Mouse (Mus musculus): Measurements from ENCODE around the gene Mllt10. TPM values are rescaled to one million over a fixed set of nuclear protein-coding genes. Genes with fewer than 3 reads are reported as not detected.
"Not testable (repeated sequence)": the region's sequence is repeated elsewhere in the genome, so short reads cannot be mapped to it uniquely, and the experiment has no call there.

The Mllt10 gene
- polyA plus RNA-seq, 1 experiment from 2014 or later = 50.0 TPM

DNA sequence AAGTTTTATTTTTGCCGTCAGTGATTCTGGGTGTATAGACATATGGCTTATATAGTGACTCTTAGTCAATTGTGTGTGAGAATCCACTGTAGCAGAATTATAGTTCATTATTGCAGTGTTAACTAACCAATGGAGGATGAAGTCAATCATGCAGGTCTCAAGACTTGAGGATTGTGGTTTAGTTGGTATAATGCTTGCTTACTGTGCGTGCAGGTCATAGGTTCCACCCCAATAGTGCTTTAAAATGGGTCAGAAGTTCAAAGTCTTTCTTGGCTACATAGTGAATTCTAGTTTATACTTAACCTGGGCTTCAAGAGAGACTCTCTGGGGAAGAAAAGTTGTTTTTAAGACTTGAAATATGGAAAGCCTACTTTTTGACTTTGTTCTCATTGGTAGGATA lies 16.9 kb downstream of the Mllt10 start:
- ATAC-seq (ENCODE audit: low FRiP score, low read depth) = no peak

GRCm38 (mm10) chr2:18080182-18080860 lies 25.3 kb downstream of the Mllt10 start:
- ATAC-seq (ENCODE audit: low FRiP score, low read depth) = no peak
- WGBS = 95% methylated on average over 2 of the region's 2 CpGs
- peaks cover 27% of the 10 kb centered on the region for H3K36me3 ChIP-seq
- H3K4me1 ChIP-seq (replicated peaks) = no peaks in the 10 kb centered on the region
- H3K9me3 ChIP-seq = no peaks in the 10 kb centered on the region
- H3K27ac ChIP-seq (replicated peaks) = no peak overlapping the region
- no peak overlapping the region for H3K4me3 ChIP-seq
- no peaks in the 10 kb centered on the region for H3K27me3 ChIP-seq
- no peak overlapping the region for H3K9ac ChIP-seq
- no peak overlapping the region for H3K4me2 ChIP-seq

More for the DNA sequence above, 16.9 kb downstream of the Mllt10 start:
- no peak overlapping the region for H3K9ac ChIP-seq
- no peaks in the 10 kb centered on the region for H3K27me3 ChIP-seq
- 89% methylated on average over 2 of the region's 2 CpGs for WGBS
- H3K36me3 ChIP-seq = peaks cover 12% of the 10 kb centered on the region
- H3K4me2 ChIP-seq = no peak overlapping the region
- H3K27ac ChIP-seq (replicated peaks) = no peak overlapping the region
- no peak overlapping the region for H3K4me3 ChIP-seq
- H3K9me3 ChIP-seq = no peaks in the 10 kb centered on the region
- H3K4me1 ChIP-seq (replicated peaks) = no peaks in the 10 kb centered on the region

DNA sequence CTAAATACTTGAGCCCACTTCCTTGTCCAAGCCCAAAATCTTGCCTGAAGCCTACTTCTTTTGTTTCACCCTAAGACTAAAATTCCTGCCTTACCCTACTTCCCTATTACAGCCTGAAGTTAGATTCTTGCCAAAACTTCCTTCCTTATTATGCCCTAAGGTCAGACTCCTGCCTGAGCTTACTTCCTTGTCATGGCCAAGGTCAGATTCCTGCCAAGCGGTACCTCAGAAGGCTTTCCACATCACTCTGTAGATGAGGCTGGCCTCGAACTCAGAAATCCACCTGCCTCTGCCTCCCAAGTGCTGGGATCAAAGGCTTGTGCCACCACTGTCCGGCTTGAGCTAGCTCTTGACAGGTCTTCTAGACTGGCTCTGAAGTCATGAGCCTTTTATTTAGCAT lies 32.7 kb downstream of the Mllt10 start:
- H3K27me3 ChIP-seq; ATAC-seq (ENCODE audit: low FRiP score, low read depth); H3K9me3 ChIP-seq; H3K4me3 ChIP-seq; H3K27ac ChIP-seq (replicated peaks); H3K9ac ChIP-seq; H3K4me1 ChIP-seq (replicated peaks); H3K4me2 ChIP-seq: not testable (repeated sequence)
- whole genome bisulfite sequencing = 91% methylated on average over 3 of the region's 3 CpGs
- H3K36me3 ChIP-seq = peaks cover 41% of the 10 kb centered on the region

DNA sequence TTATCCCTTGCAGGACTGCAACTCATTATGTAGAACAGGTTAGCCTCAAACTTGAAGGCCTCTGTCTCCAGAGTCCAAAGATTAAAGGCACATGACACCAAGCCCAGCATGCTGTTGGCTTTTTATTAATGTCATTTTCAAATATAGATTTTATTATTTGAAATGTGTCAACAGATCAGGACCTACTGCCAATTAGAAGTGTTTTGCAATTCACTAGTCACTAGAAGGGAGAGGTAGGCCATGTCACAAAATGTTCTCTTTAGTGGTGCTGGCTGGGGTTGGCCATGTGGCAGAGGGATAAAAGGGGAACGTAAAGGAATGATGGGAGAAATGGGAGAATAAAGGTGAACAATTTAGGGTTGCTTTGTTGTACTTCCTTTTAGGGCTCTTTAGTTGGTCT lies 38.8 kb downstream of the Mllt10 start:
- Histone ChIP-seq H3K4me3 (no peak overlapping the region), H3K4me1 (replicated peaks) (no peaks in the 10 kb centered on the region), H3K4me2 (no peak overlapping the region), H3K27me3 (no peaks in the 10 kb centered on the region), H3K9me3 (no peaks in the 10 kb centered on the region), H3K9ac (no peak overlapping the region), H3K27ac (replicated peaks) (no peak overlapping the region), H3K36me3 (peaks cover 19% of the 10 kb centered on the region)
- 84% methylated on average over 1 of the region's 1 CpGs for WGBS
- ATAC-seq (ENCODE audit: low FRiP score, low read depth) = no peak

DNA sequence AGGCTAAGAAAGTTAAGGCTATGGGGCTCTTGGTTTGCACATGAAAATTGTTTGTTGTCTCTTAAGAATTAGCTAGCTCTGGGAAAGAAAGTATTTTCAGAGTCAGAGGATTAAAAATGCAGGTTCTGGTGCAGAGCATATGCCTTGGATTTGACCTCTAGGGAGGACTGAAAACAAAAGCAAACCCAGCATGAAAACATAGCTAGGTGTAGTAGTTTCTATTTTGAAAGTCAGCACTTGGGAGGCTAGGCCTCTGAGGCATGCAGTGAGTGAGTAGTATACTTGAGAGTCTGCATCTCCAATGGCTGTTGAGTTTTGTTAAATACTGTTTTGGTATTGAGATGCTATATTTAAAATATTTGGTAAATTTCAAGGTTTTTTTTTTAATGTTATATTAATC lies 39.3 kb downstream of the Mllt10 start:
- no peak for ATAC-seq (ENCODE audit: low FRiP score, low read depth)
- no peak overlapping the region for H3K27ac ChIP-seq (replicated peaks)
- H3K9me3 ChIP-seq = no peaks in the 10 kb centered on the region
- peaks cover 20% of the 10 kb centered on the region for H3K36me3 ChIP-seq
- H3K4me3 ChIP-seq = no peak overlapping the region
- H3K4me1 ChIP-seq (replicated peaks) = no peaks in the 10 kb centered on the region
- H3K4me2 ChIP-seq = no peak overlapping the region
- no peak overlapping the region for H3K9ac ChIP-seq
- no peaks in the 10 kb centered on the region for H3K27me3 ChIP-seq

DNA sequence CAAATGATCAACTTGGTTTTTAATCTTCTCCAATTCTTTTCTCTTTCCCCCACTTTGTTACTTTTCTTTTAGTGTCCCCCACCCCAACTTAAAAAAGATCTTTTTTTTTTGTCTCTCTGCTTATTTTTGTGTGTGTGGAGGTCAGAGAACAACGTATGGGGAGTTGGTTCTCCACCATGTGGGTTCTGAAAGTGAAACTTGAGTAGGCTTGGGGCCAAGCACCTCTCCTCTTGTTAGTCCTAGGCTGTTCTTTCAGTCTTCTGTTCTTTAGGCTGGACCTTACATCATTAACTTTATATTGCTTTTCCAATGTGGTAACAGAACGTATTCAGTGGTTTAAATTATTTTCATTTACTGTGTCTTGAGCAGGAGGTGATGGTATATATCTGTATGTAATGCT lies 40.8 kb downstream of the Mllt10 start:
- H3K4me1 ChIP-seq (replicated peaks) = no peaks in the 10 kb centered on the region
- no peak overlapping the region for H3K4me3 ChIP-seq
- H3K9ac ChIP-seq = no peak overlapping the region
- H3K27me3 ChIP-seq = no peaks in the 10 kb centered on the region
- WGBS = 73% methylated on average over 2 of the region's 2 CpGs
- H3K4me2 ChIP-seq = no peak overlapping the region
- H3K9me3 ChIP-seq = no peaks in the 10 kb centered on the region
- no peak overlapping the region for H3K27ac ChIP-seq (replicated peaks)
- H3K36me3 ChIP-seq = peaks cover 22% of the 10 kb centered on the region
- no peak for ATAC-seq (ENCODE audit: low FRiP score, low read depth)

- Histone ChIP-seq H3K4me3 (no peak overlapping the region), H3K4me2 (no peak overlapping the region), H3K4me1 (replicated peaks) (no peaks in the 10 kb centered on the region), H3K9ac (no peak overlapping the region), H3K27ac (replicated peaks) (no peak overlapping the region), H3K36me3 (peaks cover 29% of the 10 kb centered on the region), H3K27me3 (no peaks in the 10 kb centered on the region), H3K9me3 (no peaks in the 10 kb centered on the region)
- ATAC-seq (ENCODE audit: low FRiP score, low read depth) = no peak
- WGBS = 96% methylated on average over 2 of the region's 2 CpGs
These were observed 45.9 kb downstream of the Mllt10 start for GRCm38 (mm10) chr2:18100914-18101313.

DNA sequence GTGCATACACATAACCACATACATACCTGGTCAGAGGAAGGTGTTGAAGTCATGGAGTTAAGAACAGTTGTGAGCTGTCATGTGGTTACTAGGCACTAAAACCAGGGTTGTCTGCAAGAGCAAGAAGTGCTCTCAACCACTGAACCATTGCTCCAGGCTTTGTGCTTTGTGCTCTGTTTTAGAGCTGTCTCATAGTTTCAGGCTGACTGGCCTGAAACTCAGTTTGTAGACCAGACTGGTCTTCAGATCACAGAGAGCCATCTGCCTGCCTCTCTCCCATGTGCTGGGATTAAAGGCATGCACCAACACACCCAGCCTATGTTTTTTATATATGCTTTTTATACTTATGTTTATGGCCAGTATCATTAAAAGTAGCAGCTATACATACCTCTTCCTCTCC lies 52.5 kb downstream of the Mllt10 start:
- H3K4me1 ChIP-seq (replicated peaks) = no peaks in the 10 kb centered on the region
- no peak overlapping the region for H3K27ac ChIP-seq (replicated peaks)
- H3K4me3 ChIP-seq = no peak overlapping the region
- no peak overlapping the region for H3K4me2 ChIP-seq
- no peak for ATAC-seq (ENCODE audit: low FRiP score, low read depth)
- H3K9me3 ChIP-seq = no peaks in the 10 kb centered on the region
- H3K27me3 ChIP-seq = no peaks in the 10 kb centered on the region
- peaks cover 7% of the 10 kb centered on the region; the same call in 1 of the 2 replicates for H3K36me3 ChIP-seq
- H3K9ac ChIP-seq = no peak overlapping the region

GRCm38 (mm10) chr2:18108214-18108613 lies 53.2 kb downstream of the Mllt10 start:
- Histone ChIP-seq H3K36me3 (peaks cover 7% of the 10 kb centered on the region; the same call in 1 of the 2 replicates), H3K4me2 (no peak overlapping the region), H3K9me3 (no peaks in the 10 kb centered on the region), H3K27me3 (no peaks in the 10 kb centered on the region), H3K4me3 (no peak overlapping the region), H3K27ac (replicated peaks) (no peak overlapping the region), H3K4me1 (replicated peaks) (no peaks in the 10 kb centered on the region), H3K9ac (no peak overlapping the region)
- no peak for ATAC-seq (ENCODE audit: low FRiP score, low read depth)
- WGBS = 87% methylated on average over 3 of the region's 3 CpGs

- Histone ChIP-seq H3K4me3 (no peak overlapping the region), H3K4me2 (no peak overlapping the region), H3K4me1 (replicated peaks) (no peaks in the 10 kb centered on the region), H3K9me3 (no peaks in the 10 kb centered on the region), H3K27me3 (no peaks in the 10 kb centered on the region), H3K36me3 (0 out of 2 replicates have a peak, but pooled peaks cover 4% of the 10 kb centered on the region), H3K9ac (no peak overlapping the region), H3K27ac (replicated peaks) (no peak overlapping the region)
- no peak for ATAC-seq (ENCODE audit: low FRiP score, low read depth)
These were observed 56.4 kb downstream of the Mllt10 start for GRCm38 (mm10) chr2:18111411-18111810.

- Histone ChIP-seq H3K36me3 (0 out of 2 replicates have a peak, but pooled peaks cover 4% of the 10 kb centered on the region), H3K9me3 (no peaks in the 10 kb centered on the region), H3K9ac (no peak overlapping the region), H3K27me3 (no peaks in the 10 kb centered on the region), H3K4me2 (no peak overlapping the region), H3K4me3 (no peak overlapping the region), H3K27ac (replicated peaks) (no peak overlapping the region), H3K4me1 (replicated peaks) (no peaks in the 10 kb centered on the region)
- no peak for ATAC-seq (ENCODE audit: low FRiP score, low read depth)
- WGBS = 84% methylated on average over 3 of the region's 3 CpGs
These were observed 61.4 kb downstream of the Mllt10 start for GRCm38 (mm10) chr2:18116432-18116831.

- no peak overlapping the region for H3K27ac ChIP-seq (replicated peaks)
- H3K4me3 ChIP-seq = no peak overlapping the region
- peaks cover 14% of the 10 kb centered on the region; the same call in 1 of the 2 replicates for H3K36me3 ChIP-seq
- no peak overlapping the region for H3K9ac ChIP-seq
- H3K9me3 ChIP-seq = no peaks in the 10 kb centered on the region
- ATAC-seq (ENCODE audit: low FRiP score, low read depth) = no peak
- H3K4me1 ChIP-seq (replicated peaks) = no peaks in the 10 kb centered on the region
- H3K27me3 ChIP-seq = no peaks in the 10 kb centered on the region
- 96% methylated on average over 2 of the region's 2 CpGs for WGBS
- no peak overlapping the region for H3K4me2 ChIP-seq
These were observed 83.1 kb downstream of the Mllt10 start for GRCm38 (mm10) chr2:18138131-18138530.

- 96% methylated on average over 5 of the region's 5 CpGs for WGBS
- ATAC-seq (ENCODE audit: low FRiP score, low read depth) = no peak
- no peak overlapping the region for H3K9ac ChIP-seq
- H3K4me1 ChIP-seq (replicated peaks) = no peaks in the 10 kb centered on the region
- H3K36me3 ChIP-seq = peaks cover 14% of the 10 kb centered on the region; the same call in 1 of the 2 replicates
- H3K27ac ChIP-seq (replicated peaks) = no peak overlapping the region
- H3K4me2 ChIP-seq = no peak overlapping the region
- no peaks in the 10 kb centered on the region for H3K9me3 ChIP-seq
- no peaks in the 10 kb centered on the region for H3K27me3 ChIP-seq
- no peak overlapping the region for H3K4me3 ChIP-seq
These were observed 84.6 kb downstream of the Mllt10 start for GRCm38 (mm10) chr2:18139646-18140045.

Data from hindbrain, embryonic 15.5 days (tissue).